Mouse (Mus musculus): ENCODE measurements around the gene Ppib. TPM values are rescaled to one million over a fixed set of nuclear protein-coding genes. Genes with fewer than 3 reads are reported as not detected.

The Ppib gene
- 235 and 276 TPM in 2 replicates for polyA plus RNA-seq (2012; rRNA removed)

GRCm38 (mm10) chr9:66059583-66060307, at the start of gene Ppib:
TSS of gene Ppib (plus strand) at chr9:66060222.

GRCm38 (mm10) chr9:66069583-66069982, 9.6 kb downstream of the Ppib start, which contains the start of gene Snx22:
TSS of gene Snx22 (minus strand) at chr9:66069719.

Other genes with a start within 250 kb of the Ppib start
- 7.0 and 8.9 TPM in 2 replicates for gene Zfp609, start 232.7 kb upstream of the Ppib start, polyA plus RNA-seq (2012; rRNA removed)
- gene Pclaf, start 170.0 kb upstream of the Ppib start, polyA plus RNA-seq (2012; rRNA removed), result 0.62 and 2.9 TPM in 2 replicates
- 6.7 and 8.8 TPM in 2 replicates for gene Trip4, start 151.4 kb upstream of the Ppib start, polyA plus RNA-seq (2012; rRNA removed)
- 4.9 and 5.1 TPM in 2 replicates for gene Csnk1g1, start 151.3 kb upstream of the Ppib start, polyA plus RNA-seq (2012; rRNA removed)
- gene Snx22, start 9.5 kb downstream of the Ppib start, polyA plus RNA-seq (2012; rRNA removed), result 1.5 and 2.3 TPM in 2 replicates
- gene Snx1, start 66.4 kb downstream of the Ppib start, polyA plus RNA-seq (2012; rRNA removed), result 38.3 and 43.3 TPM in 2 replicates
- 5.2 and 6.6 TPM in 2 replicates for gene Ciao2a, start 66.4 kb downstream of the Ppib start, polyA plus RNA-seq (2012; rRNA removed)
- 2.1 and 2.8 TPM in 2 replicates for gene Dapk2, start 98.0 kb downstream of the Ppib start, polyA plus RNA-seq (2012; rRNA removed)

Data from ovary, adult 2 months (tissue).